Mouse (Mus musculus) heart, embryonic 10.5 days (tissue): Measurements from ENCODE around the gene Igsf9. TPM values are rescaled to one million over a fixed set of nuclear protein-coding genes. Genes with fewer than 3 reads are reported as not detected.

Experiments
- DNase-seq: peaks from one replicate; pipeline ENCODE4 v3.0.0-alpha.2; 2017; ENCODE audit warnings: low spot score
- H3K27ac ChIP-seq: fragments of 300-500 bp; sonication (generic); 2 replicates; pipeline ENCODE4 v1.5.1; 2016; ENCODE audit warnings: mild to moderate bottlenecking
- H3K27me3 ChIP-seq: fragments of 300-500 bp; sonication (generic); 2 replicates; pipeline ENCODE4 v1.6.1; 2016; ENCODE audit warnings: mild to moderate bottlenecking; ENCODE audit not compliant: poor library complexity, insufficient read depth, severe bottlenecking
- H3K36me3 ChIP-seq: fragments of 300-500 bp; sonication (generic); 2 replicates; pipeline ENCODE4 v1.6.1; 2016; ENCODE audit warnings: mild to moderate bottlenecking, moderate library complexity
- H3K4me1 ChIP-seq: fragments of 300-500 bp; sonication (generic); 2 replicates; pipeline ENCODE4 v1.6.1; 2016; ENCODE audit warnings: mild to moderate bottlenecking
- H3K4me3 ChIP-seq: fragments of 300-500 bp; sonication (generic); 2 replicates; pipeline ENCODE4 v1.5.1; 2016; ENCODE audit warnings: mild to moderate bottlenecking, moderate library complexity
- H3K9me3 ChIP-seq: fragments of 300-500 bp; sonication (generic); 2 replicates; pipeline ENCODE4 v1.6.1; 2016; ENCODE audit warnings: mild to moderate bottlenecking, moderate library complexity
- WGBS: fragments of 180-500 bp; shearing (Covaris S2); methylation state at CpG from one replicate; pipeline ENCODE4 v1.1.7; 2016; 5-methylcytosine and 5-hydroxymethylcytosine counted together
- polyA plus RNA-seq: library from polyadenylated mRNA; unstranded; fragments of >200 nt; fragmentation: Nextera tagmentation; extraction: Ambion mirVana; gene quantifications from 2 replicates; pipeline ENCODE4 v1.2.1, GENCODE M21; 2016

Gene Igsf9
- polyA plus RNA-seq, 1 experiment from 2014 or later: 37.5 TPM

DNA sequence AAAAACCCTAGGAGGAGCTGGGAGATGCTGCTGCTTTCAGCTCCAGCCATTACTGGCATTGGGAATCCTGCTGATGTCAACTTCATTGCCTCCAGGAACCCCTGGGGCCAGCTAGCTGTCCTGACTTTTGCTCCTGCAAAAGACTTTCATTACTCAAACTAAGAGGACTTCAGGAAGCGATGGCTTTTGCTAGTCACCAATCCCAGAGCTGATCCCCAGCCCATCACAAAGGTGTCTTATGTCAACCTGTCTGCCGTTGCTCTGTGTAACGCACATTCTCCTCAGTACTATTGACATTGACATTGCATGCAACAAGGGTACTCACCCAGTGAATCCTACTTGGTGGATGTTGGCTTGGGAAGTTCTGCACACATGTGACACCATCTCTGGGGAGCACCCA is 7.4 kb upstream of the Igsf9 start:
- Histone ChIP-seq H3K27me3 (0 out of 2 replicates have a peak, but pooled peaks cover 9% of the 10 kb centered on the region), H3K36me3 (no peaks in the 10 kb centered on the region), H3K27ac (no peak overlapping the region), H3K9me3 (no peaks in the 10 kb centered on the region), H3K4me1 (peaks cover 13% of the 10 kb centered on the region; the same call in 1 of the 2 replicates), H3K4me3 (no peak overlapping the region)
- 71% methylated on average over 3 of the region's 3 CpGs for WGBS
- DNase-seq: peak; percentile 57

- H3K9me3 ChIP-seq: no peaks in the 10 kb centered on the region
- peaks cover 5% of the 10 kb centered on the region; the same call in 1 of the 2 replicates for H3K4me1 ChIP-seq
- WGBS: 66% methylated on average over 7 of the region's 7 CpGs
- DNase-seq: peak; percentile 62
- no peak within 1 kb of the TSS for H3K4me3 ChIP-seq
- no peak within 1 kb of the TSS for H3K27ac ChIP-seq
- H3K36me3 ChIP-seq: no peaks in the 10 kb centered on the region
- 0 out of 2 replicates have a peak, but pooled peaks cover 10% of the 10 kb centered on the region for H3K27me3 ChIP-seq
Measured at GRCm38 (mm10) chr1:172475054-172475741, 6.4 kb upstream of the Igsf9 start, which contains the start of gene Slamf9. Gene Slamf9 (plus strand): TSS chr1:172475358.

GRCm38 (mm10) chr1:172478020-172478419 is 3.6 kb upstream of the Igsf9 start:
- H3K4me3 ChIP-seq: no peak overlapping the region
- WGBS: 74% methylated on average over 5 of the region's 5 CpGs
- H3K9me3 ChIP-seq: no peaks in the 10 kb centered on the region

GRCm38 (mm10) chr1:172480376-172480775 is 1.2 kb upstream of the Igsf9 start:
- H3K27ac ChIP-seq: no peak overlapping the region
- no peak overlapping the region for H3K4me3 ChIP-seq
- no peaks in the 10 kb centered on the region for H3K9me3 ChIP-seq
- DNase-seq: no peak
- 0 out of 2 replicates have a peak, but pooled peaks cover 6% of the 10 kb centered on the region for H3K36me3 ChIP-seq
- 86% methylated on average over 4 of the region's 4 CpGs for WGBS
- H3K27me3 ChIP-seq: peaks cover 34% of the 10 kb centered on the region
- H3K4me1 ChIP-seq: peaks cover 33% of the 10 kb centered on the region

More at GRCm38 (mm10) chr1:172478020-172478419, 3.6 kb upstream of the Igsf9 start:
- DNase-seq: peak; percentile 61
- H3K27ac ChIP-seq: no peak overlapping the region
- peaks cover 13% of the 10 kb centered on the region; the same call in 1 of the 2 replicates for H3K27me3 ChIP-seq
- no peaks in the 10 kb centered on the region for H3K36me3 ChIP-seq
- H3K4me1 ChIP-seq: peaks cover 18% of the 10 kb centered on the region

- Histone ChIP-seq H3K27ac (peak overlapping the region; percentile 78), H3K36me3 (peaks cover 10% of the 10 kb centered on the region; the same call in 1 of the 2 replicates), H3K27me3 (peaks cover 41% of the 10 kb centered on the region), H3K9me3 (no peaks in the 10 kb centered on the region), H3K4me1 (peaks cover 37% of the 10 kb centered on the region), H3K4me3 (peak overlapping the region; percentile 65)
- 20% methylated on average over 13 of the region's 13 CpGs for WGBS
- no peak for DNase-seq
Measured at GRCm38 (mm10) chr1:172481111-172481510, 477 bp upstream of the Igsf9 start.

GRCm38 (mm10) chr1:172482518-172483360 is 1.2 kb downstream of the Igsf9 start:
- DNase-seq: no peak
- H3K9me3 ChIP-seq: no peaks in the 10 kb centered on the region

GRCm38 (mm10) chr1:172483361-172483660 is 1.7 kb downstream of the Igsf9 start:
- Histone ChIP-seq H3K27ac (peak overlapping the region; percentile 70; the same call in 1 of the 2 replicates), H3K4me3 (peak overlapping the region; percentile 65), H3K9me3 (no peaks in the 10 kb centered on the region), H3K27me3 (peaks cover 47% of the 10 kb centered on the region), H3K4me1 (peaks cover 41% of the 10 kb centered on the region), H3K36me3 (peaks cover 13% of the 10 kb centered on the region)
- no peak for DNase-seq
- WGBS: 15% methylated on average over 4 of the region's 4 CpGs

More at GRCm38 (mm10) chr1:172482518-172483360, 1.2 kb downstream of the Igsf9 start:
- Histone ChIP-seq H3K27me3 (peaks cover 44% of the 10 kb centered on the region), H3K27ac (peak overlapping the region; percentile 70), H3K4me1 (peaks cover 41% of the 10 kb centered on the region), H3K4me3 (peak overlapping the region; percentile 65), H3K36me3 (peaks cover 13% of the 10 kb centered on the region)
- 6% methylated on average over 12 of the region's 12 CpGs for WGBS

DNA sequence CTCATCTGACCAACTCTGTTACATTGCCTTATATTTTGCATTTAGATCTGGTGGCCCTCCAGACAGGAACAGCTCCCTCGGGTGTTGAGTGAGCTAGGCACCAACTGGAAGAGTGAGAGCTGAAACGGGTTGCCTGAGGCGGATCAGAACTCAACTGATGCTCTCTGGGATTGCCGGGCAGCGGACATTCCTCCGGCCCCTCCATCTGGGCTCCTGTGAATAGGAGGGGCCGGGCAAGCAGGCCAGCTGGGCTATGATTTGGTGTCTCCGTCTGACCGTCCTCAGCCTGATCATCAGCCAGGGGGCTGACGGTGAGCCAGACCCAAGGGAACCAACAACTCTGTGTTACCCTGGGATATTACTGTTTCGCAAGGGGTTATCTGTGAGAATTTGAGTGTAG is 2.6 kb downstream of the Igsf9 start:
- peaks cover 43% of the 10 kb centered on the region for H3K27me3 ChIP-seq
- 70% methylated on average over 11 of the region's 11 CpGs for WGBS
- H3K27ac ChIP-seq: no peak overlapping the region
- peaks cover 49% of the 10 kb centered on the region for H3K4me1 ChIP-seq
- no peaks in the 10 kb centered on the region for H3K9me3 ChIP-seq
- H3K4me3 ChIP-seq: no peak overlapping the region
- peaks cover 18% of the 10 kb centered on the region for H3K36me3 ChIP-seq
- DNase-seq: no peak

DNA sequence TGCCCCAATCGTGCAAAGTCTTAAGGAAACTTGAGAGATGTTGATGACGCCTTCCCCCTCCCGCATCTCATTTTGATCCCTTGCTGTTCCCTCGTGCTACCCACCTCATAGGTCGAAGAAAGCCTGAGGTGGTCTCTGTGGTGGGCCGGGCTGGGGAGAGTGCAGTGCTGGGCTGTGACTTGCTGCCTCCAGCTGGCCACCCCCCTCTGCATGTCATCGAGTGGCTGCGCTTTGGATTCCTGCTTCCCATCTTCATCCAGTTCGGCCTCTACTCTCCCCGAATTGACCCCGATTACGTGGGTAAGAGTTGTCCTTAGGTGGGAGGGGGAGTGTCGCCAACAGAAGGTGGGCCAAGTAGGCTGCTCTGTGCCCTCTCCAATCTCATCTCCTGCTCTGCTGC is 3.1 kb downstream of the Igsf9 start:
- Histone ChIP-seq H3K4me3 (no peak overlapping the region), H3K4me1 (peaks cover 53% of the 10 kb centered on the region), H3K36me3 (peaks cover 18% of the 10 kb centered on the region)

DNA sequence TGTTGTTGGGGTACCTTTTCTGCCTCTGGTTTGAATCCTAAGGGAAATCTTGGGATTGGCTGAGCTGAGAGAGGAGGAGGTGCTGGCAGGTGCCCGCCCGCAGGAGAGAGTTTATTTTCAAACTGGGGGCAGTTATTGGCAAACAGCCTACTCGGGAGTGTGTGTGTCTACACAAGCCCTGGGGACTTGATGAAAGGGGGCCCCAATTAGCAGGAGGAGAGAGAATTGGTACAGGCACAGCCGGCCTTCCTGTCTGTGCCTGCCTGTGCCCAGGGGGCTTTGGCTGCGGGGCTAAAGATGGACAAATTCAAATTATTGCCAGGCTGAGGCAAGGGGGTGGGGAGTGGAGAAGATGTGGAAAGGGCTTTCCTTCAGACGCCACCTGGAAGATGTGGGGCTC is 4.2 kb downstream of the Igsf9 start:
- Histone ChIP-seq H3K4me3 (no peak overlapping the region), H3K27me3 (peaks cover 43% of the 10 kb centered on the region), H3K4me1 (peaks cover 63% of the 10 kb centered on the region), H3K36me3 (peaks cover 18% of the 10 kb centered on the region), H3K9me3 (no peaks in the 10 kb centered on the region), H3K27ac (no peak overlapping the region)
- DNase-seq: no peak
- 76% methylated on average over 6 of the region's 6 CpGs for WGBS

More for the DNA sequence above, 3.1 kb downstream of the Igsf9 start:
- peaks cover 43% of the 10 kb centered on the region for H3K27me3 ChIP-seq
- H3K9me3 ChIP-seq: no peaks in the 10 kb centered on the region
- no peak overlapping the region for H3K27ac ChIP-seq
- DNase-seq: no peak
- WGBS: 65% methylated on average over 13 of the region's 13 CpGs

DNA sequence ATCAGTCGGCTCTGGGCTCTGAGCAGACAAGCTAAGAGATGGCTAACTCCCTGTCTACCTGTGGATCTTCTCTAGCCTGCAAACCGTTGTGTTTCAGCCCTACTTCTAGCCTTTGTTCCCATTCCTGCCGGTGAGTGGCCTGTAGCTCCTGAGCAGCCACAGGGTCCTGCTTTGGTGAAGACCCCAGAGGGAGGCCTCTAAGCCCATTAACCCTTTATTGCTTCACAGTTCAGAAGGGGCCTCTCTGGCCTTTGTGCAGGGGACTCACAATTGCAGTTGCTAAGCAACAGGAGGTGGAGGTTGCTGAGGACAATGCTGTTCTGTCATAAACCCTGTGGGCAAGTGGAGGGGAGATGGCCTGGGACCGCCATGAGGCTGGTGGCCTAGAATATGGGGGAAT is 4.6 kb downstream of the Igsf9 start:
- peaks cover 43% of the 10 kb centered on the region for H3K27me3 ChIP-seq
- H3K9me3 ChIP-seq: no peaks in the 10 kb centered on the region
- H3K4me1 ChIP-seq: peaks cover 60% of the 10 kb centered on the region
- no peak for DNase-seq
- H3K4me3 ChIP-seq: no peak overlapping the region
- no peak overlapping the region for H3K27ac ChIP-seq
- WGBS: 64% methylated on average over 4 of the region's 4 CpGs
- H3K36me3 ChIP-seq: peaks cover 20% of the 10 kb centered on the region

- Histone ChIP-seq H3K4me1 (peaks cover 56% of the 10 kb centered on the region), H3K4me3 (no peak overlapping the region), H3K36me3 (peaks cover 25% of the 10 kb centered on the region)
Measured at GRCm38 (mm10) chr1:172486651-172487050, 5.1 kb downstream of the Igsf9 start.

DNA sequence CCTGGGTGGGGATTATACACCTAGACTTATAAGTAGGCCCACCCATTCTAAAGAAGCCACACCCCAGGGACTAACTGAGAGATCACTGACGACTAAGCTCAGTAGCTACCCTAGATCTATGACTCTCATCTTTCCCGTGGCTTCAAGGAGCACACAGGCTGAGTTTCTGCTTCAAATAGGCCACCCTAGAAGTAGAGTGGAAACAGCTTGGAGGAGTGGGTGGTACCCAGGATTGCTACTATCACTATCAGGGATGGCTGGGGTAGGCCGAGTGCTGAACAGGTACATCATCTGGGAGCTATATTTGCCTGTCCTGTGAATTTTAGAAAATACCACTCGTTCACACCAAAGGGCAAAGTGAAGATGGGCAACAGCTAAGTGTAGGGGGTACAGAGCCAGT is 6.3 kb downstream of the Igsf9 start:
- Histone ChIP-seq H3K27me3 (peaks cover 41% of the 10 kb centered on the region), H3K27ac (no peak overlapping the region), H3K36me3 (peaks cover 29% of the 10 kb centered on the region), H3K4me1 (peaks cover 52% of the 10 kb centered on the region), H3K9me3 (no peaks in the 10 kb centered on the region), H3K4me3 (no peak overlapping the region)
- WGBS: 77% methylated on average over 4 of the region's 4 CpGs
- DNase-seq: no peak

More at GRCm38 (mm10) chr1:172486651-172487050, 5.1 kb downstream of the Igsf9 start:
- Histone ChIP-seq H3K27ac (no peak overlapping the region), H3K27me3 (peaks cover 43% of the 10 kb centered on the region), H3K9me3 (no peaks in the 10 kb centered on the region)
- 81% methylated on average over 5 of the region's 5 CpGs for WGBS
- no peak for DNase-seq
